Mouse (Mus musculus) midbrain, embryonic 10.5 days (tissue): Measurements from ENCODE around the gene Oosp3. TPM values are rescaled to one million over a fixed set of nuclear protein-coding genes. Genes with fewer than 3 reads are reported as not detected.

Experiments used
- DNase-seq: peaks from one replicate; pipeline ENCODE4 v3.0.0-alpha.2; 2017; ENCODE audit warnings: low spot score
- H3K27ac ChIP-seq: fragments of 300-500 bp; sonication (generic); replicated peaks from 2 replicates; pipeline ENCODE4 v1.5.1; 2016; ENCODE audit warnings: mild to moderate bottlenecking
- H3K27me3 ChIP-seq: fragments of 300-500 bp; sonication (generic); 2 replicates; pipeline ENCODE4 v1.6.1; 2016; ENCODE audit warnings: low read depth, mild to moderate bottlenecking; ENCODE audit not compliant: poor library complexity, severe bottlenecking
- H3K36me3 ChIP-seq: fragments of 300-500 bp; sonication (generic); 2 replicates; pipeline ENCODE4 v1.6.1; 2016; ENCODE audit warnings: mild to moderate bottlenecking, moderate library complexity
- H3K4me1 ChIP-seq: fragments of 300-500 bp; sonication (generic); 2 replicates; pipeline ENCODE4 v1.6.1; 2016
- H3K4me3 ChIP-seq: fragments of 300-500 bp; sonication (generic); 2 replicates; pipeline ENCODE4 v1.5.1; 2016; ENCODE audit warnings: mild to moderate bottlenecking, moderate library complexity
- H3K9me3 ChIP-seq: fragments of 300-500 bp; sonication (generic); replicated peaks from 2 replicates; pipeline ENCODE4 v1.6.1; 2016; ENCODE audit warnings: mild to moderate bottlenecking
- WGBS: fragments of 180-500 bp; shearing (Covaris S2); methylation state at CpG from one replicate; pipeline ENCODE4 v1.1.7; 2016; 5-methylcytosine and 5-hydroxymethylcytosine counted together
- polyA plus RNA-seq: library from polyadenylated mRNA; unstranded; fragments of >200 nt; fragmentation: Nextera tagmentation; extraction: Ambion mirVana; gene quantifications from 2 replicates; pipeline ENCODE4 v1.2.1, GENCODE M21; 2016

Oosp3 gene
- polyA plus RNA-seq: not detected in 2 replicates

GRCm38 (mm10) chr19:11696755-11697154, at the start of gene Oosp3:
Gene Oosp3 (plus strand): TSS chr19:11697055.
- DNase-seq: no peak
- H3K27me3 ChIP-seq: no peaks in the 10 kb centered on the region
- no peaks in the 10 kb centered on the region for H3K9me3 ChIP-seq
- 86% methylated on average over 2 of the region's 2 CpGs for WGBS
- H3K4me1 ChIP-seq: no peaks in the 10 kb centered on the region
- no peaks in the 10 kb centered on the region for H3K36me3 ChIP-seq
- H3K4me3 ChIP-seq: no peak within 1 kb of the TSS
- H3K27ac ChIP-seq: no peak within 1 kb of the TSS

GRCm38 (mm10) chr19:11649564-11649963, 47.3 kb upstream of the Oosp3 start:
- no peak overlapping the region for H3K27ac ChIP-seq
- no peak overlapping the region for H3K4me3 ChIP-seq
- no peaks in the 10 kb centered on the region for H3K36me3 ChIP-seq
- no peaks in the 10 kb centered on the region for H3K4me1 ChIP-seq
- H3K9me3 ChIP-seq: no peaks in the 10 kb centered on the region
- 87% methylated on average over 4 of the region's 4 CpGs for WGBS
- no peak for DNase-seq
- no peaks in the 10 kb centered on the region for H3K27me3 ChIP-seq

GRCm38 (mm10) chr19:11659142-11659541, 37.7 kb upstream of the Oosp3 start:
- no peaks in the 10 kb centered on the region for H3K36me3 ChIP-seq
- no peak for DNase-seq
- no peaks in the 10 kb centered on the region for H3K9me3 ChIP-seq
- H3K4me1 ChIP-seq: no peaks in the 10 kb centered on the region
- 83% methylated on average over 2 of the region's 2 CpGs for WGBS
- no peak overlapping the region for H3K27ac ChIP-seq
- H3K27me3 ChIP-seq: no peaks in the 10 kb centered on the region
- H3K4me3 ChIP-seq: no peak overlapping the region

GRCm38 (mm10) chr19:11660459-11660858, 36.4 kb upstream of the Oosp3 start, which contains the start of gene Oosp2:
Gene Oosp2 (minus strand): TSS chr19:11660559.
- Histone ChIP-seq H3K4me3 (no peak within 1 kb of the TSS), H3K9me3 (no peaks in the 10 kb centered on the region), H3K4me1 (no peaks in the 10 kb centered on the region), H3K27me3 (no peaks in the 10 kb centered on the region), H3K36me3 (no peaks in the 10 kb centered on the region), H3K27ac (no peak within 1 kb of the TSS)
- DNase-seq: no peak
- 87% methylated on average over 5 of the region's 5 CpGs for WGBS

- H3K27me3 ChIP-seq: no peaks in the 10 kb centered on the region
- H3K27ac ChIP-seq: no peak overlapping the region
- no peaks in the 10 kb centered on the region for H3K4me1 ChIP-seq
- no peak overlapping the region for H3K4me3 ChIP-seq
- no peak for DNase-seq
- no peaks in the 10 kb centered on the region for H3K9me3 ChIP-seq
- H3K36me3 ChIP-seq: no peaks in the 10 kb centered on the region
Observed at GRCm38 (mm10) chr19:11661562-11661961, 35.3 kb upstream of the Oosp3 start.

GRCm38 (mm10) chr19:11690839-11691238, 6.0 kb upstream of the Oosp3 start, which contains the start of gene Oosp1:
Gene Oosp1 (minus strand): TSS chr19:11691150.
- Histone ChIP-seq H3K4me1 (no peaks in the 10 kb centered on the region), H3K27ac (no peak within 1 kb of the TSS), H3K4me3 (no peak within 1 kb of the TSS), H3K27me3 (no peaks in the 10 kb centered on the region), H3K9me3 (no peaks in the 10 kb centered on the region), H3K36me3 (no peaks in the 10 kb centered on the region)
- WGBS: 72% methylated on average over 5 of the region's 5 CpGs
- no peak for DNase-seq

- WGBS: 79% methylated on average over 1 of the region's 1 CpGs
- no peak for DNase-seq
- no peak overlapping the region for H3K4me3 ChIP-seq
- H3K36me3 ChIP-seq: no peaks in the 10 kb centered on the region
- H3K27ac ChIP-seq: no peak overlapping the region
- H3K27me3 ChIP-seq: no peaks in the 10 kb centered on the region
- no peaks in the 10 kb centered on the region for H3K4me1 ChIP-seq
- no peaks in the 10 kb centered on the region for H3K9me3 ChIP-seq
Observed at GRCm38 (mm10) chr19:11691454-11691853, 5.4 kb upstream of the Oosp3 start.

GRCm38 (mm10) chr19:11698342-11698741, 1.5 kb downstream of the Oosp3 start:
- no peak for DNase-seq
- no peaks in the 10 kb centered on the region for H3K4me1 ChIP-seq
- H3K27ac ChIP-seq: no peak overlapping the region
- 95% methylated on average over 6 of the region's 6 CpGs for WGBS
- H3K9me3 ChIP-seq: no peaks in the 10 kb centered on the region
- no peak overlapping the region for H3K4me3 ChIP-seq
- no peaks in the 10 kb centered on the region for H3K27me3 ChIP-seq
- H3K36me3 ChIP-seq: no peaks in the 10 kb centered on the region

GRCm38 (mm10) chr19:11712451-11712850, 15.6 kb downstream of the Oosp3 start:
- Histone ChIP-seq H3K27me3 (no peaks in the 10 kb centered on the region), H3K36me3 (no peaks in the 10 kb centered on the region), H3K4me1 (no peaks in the 10 kb centered on the region), H3K9me3 (no peaks in the 10 kb centered on the region), H3K4me3 (no peak overlapping the region), H3K27ac (no peak overlapping the region)
- DNase-seq: no peak
- 87% methylated on average over 4 of the region's 4 CpGs for whole genome bisulfite sequencing

- no peaks in the 10 kb centered on the region for H3K27me3 ChIP-seq
- H3K4me1 ChIP-seq: no peaks in the 10 kb centered on the region
- H3K36me3 ChIP-seq: no peaks in the 10 kb centered on the region
- H3K9me3 ChIP-seq: no peaks in the 10 kb centered on the region
- DNase-seq: no peak
- H3K27ac ChIP-seq: no peak overlapping the region
- WGBS: 92% methylated on average over 3 of the region's 3 CpGs
- H3K4me3 ChIP-seq: no peak overlapping the region
Observed at GRCm38 (mm10) chr19:11720071-11720470, 23.2 kb downstream of the Oosp3 start.

- H3K9me3 ChIP-seq: no peaks in the 10 kb centered on the region
- no peak for DNase-seq
- 93% methylated on average over 2 of the region's 2 CpGs for WGBS
- no peaks in the 10 kb centered on the region for H3K4me1 ChIP-seq
- H3K27me3 ChIP-seq: no peaks in the 10 kb centered on the region
- H3K4me3 ChIP-seq: no peak overlapping the region
- H3K27ac ChIP-seq: no peak overlapping the region
- H3K36me3 ChIP-seq: no peaks in the 10 kb centered on the region
Observed at GRCm38 (mm10) chr19:11723870-11724269, 27.0 kb downstream of the Oosp3 start.

GRCm38 (mm10) chr19:11724275-11724674, 27.4 kb downstream of the Oosp3 start:
- no peaks in the 10 kb centered on the region for H3K4me1 ChIP-seq
- H3K36me3 ChIP-seq: no peaks in the 10 kb centered on the region
- WGBS: 79% methylated on average over 6 of the region's 6 CpGs
- H3K27me3 ChIP-seq: no peaks in the 10 kb centered on the region
- no peak for DNase-seq
- H3K9me3 ChIP-seq: no peaks in the 10 kb centered on the region
- H3K4me3 ChIP-seq: no peak overlapping the region
- no peak overlapping the region for H3K27ac ChIP-seq

GRCm38 (mm10) chr19:11725915-11726314, 29.1 kb downstream of the Oosp3 start:
- no peaks in the 10 kb centered on the region for H3K9me3 ChIP-seq
- no peaks in the 10 kb centered on the region for H3K36me3 ChIP-seq
- no peak overlapping the region for H3K4me3 ChIP-seq
- H3K27ac ChIP-seq: no peak overlapping the region
- 85% methylated on average over 2 of the region's 2 CpGs for WGBS
- H3K4me1 ChIP-seq: no peaks in the 10 kb centered on the region
- H3K27me3 ChIP-seq: no peaks in the 10 kb centered on the region
- no peak for DNase-seq

- Histone ChIP-seq H3K4me1 (no peaks in the 10 kb centered on the region), H3K27ac (no peak overlapping the region), H3K27me3 (no peaks in the 10 kb centered on the region), H3K36me3 (no peaks in the 10 kb centered on the region), H3K9me3 (no peaks in the 10 kb centered on the region), H3K4me3 (no peak overlapping the region)
- WGBS: 91% methylated on average over 5 of the region's 5 CpGs
- DNase-seq: no peak
Observed at GRCm38 (mm10) chr19:11727304-11727703, 30.4 kb downstream of the Oosp3 start.
